Mouse (Mus musculus) lung, embryonic 14.5 days (tissue): ENCODE measurements around the gene Pde2a. TPM values are rescaled to one million over a fixed set of nuclear protein-coding genes. Genes with fewer than 3 reads are reported as not detected.
A peak's percentile ranks its signal among the peaks of the same experiment; 100 is the strongest.

Source experiments
- ATAC-seq: fragments of 200-750 bp; cut with Nextera tagmentation; 2 replicates; pipeline ENCODE4 v1.8.0; 2017; ENCODE audit warnings: mild to moderate bottlenecking, moderate TSS enrichment, moderate library complexity; ENCODE audit not compliant: insufficient read depth
- DNase-seq: peaks from one replicate; pipeline ENCODE4 v3.0.0-alpha.2; 2015
- H3K27ac ChIP-seq: fragments of 300-500 bp; sonication (generic); 2 replicates; pipeline ENCODE4 v1.5.1; 2014; ENCODE audit warnings: low read depth, mild to moderate bottlenecking, moderate library complexity
- H3K27me3 ChIP-seq: fragments of 300-500 bp; sonication (generic); 2 replicates; pipeline ENCODE4 v1.6.1; 2014; ENCODE audit warnings: low read length, control low read depth; ENCODE audit not compliant: insufficient read depth
- H3K36me3 ChIP-seq: fragments of 300-500 bp; sonication (generic); 2 replicates; pipeline ENCODE4 v1.6.1; 2014; ENCODE audit warnings: control low read depth; ENCODE audit not compliant: insufficient read depth
- H3K4me1 ChIP-seq: fragments of 300-500 bp; sonication (generic); 2 replicates; pipeline ENCODE4 v1.6.1; 2014; ENCODE audit warnings: antibody characterized with exemption, control low read depth; ENCODE audit not compliant: insufficient read depth
- H3K4me2 ChIP-seq: fragments of 300-500 bp; sonication (generic); 2 replicates; pipeline ENCODE4 v1.6.1; 2014; ENCODE audit warnings: mild to moderate bottlenecking
- H3K4me3 ChIP-seq: fragments of 300-500 bp; sonication (generic); 2 replicates; pipeline ENCODE4 v1.5.1; 2014; ENCODE audit warnings: low read depth, low read length
- H3K9ac ChIP-seq: fragments of 300-500 bp; sonication (generic); 2 replicates; pipeline ENCODE4 v1.6.1; 2014
- H3K9me3 ChIP-seq: fragments of 300-500 bp; sonication (generic); 2 replicates; pipeline ENCODE4 v1.6.1; 2016; ENCODE audit warnings: low read depth, low read length, control low read depth
- CTCF ChIP-seq: IDR thresholded peaks from 2 replicates; pipeline ENCODE4 v1.5.1; 2016; ENCODE audit warnings: antibody characterized with exemption, low read depth
- WGBS: fragments of 180-500 bp; shearing (Covaris S2); extraction: QIAGEN DNeasy Blood & Tissue Kit; methylation state at CpG from one replicate; pipeline ENCODE4 v1.1.7; 2014; 5-methylcytosine and 5-hydroxymethylcytosine counted together
- polyA plus RNA-seq: library from polyadenylated mRNA; unstranded; fragments of >200 nt; fragmentation: Nextera tagmentation; extraction: Ambion mirVana; gene quantifications from 2 replicates; pipeline ENCODE4 v1.2.1, GENCODE M21; 2014

Pde2a gene
- polyA plus RNA-seq, 1 experiment from 2014 or later = 29.3 TPM

- H3K4me1 ChIP-seq = peaks cover 15% of the 10 kb centered on the region; the same call in 1 of the 2 replicates
- ATAC-seq (peak; percentile 7), DNase-seq (peak; percentile 9)
- no peaks in the 10 kb centered on the region for H3K9me3 ChIP-seq
- H3K27ac ChIP-seq = peak overlapping the region; percentile 51; the same call in 1 of the 2 replicates
- WGBS = 35% methylated on average over 8 of the region's 8 CpGs
- 0 out of 2 replicates have a peak, but pooled peaks cover 5% of the 10 kb centered on the region for H3K27me3 ChIP-seq
- no peak overlapping the region for H3K9ac ChIP-seq
- H3K4me2 ChIP-seq = no peak overlapping the region
- peaks cover 35% of the 10 kb centered on the region for H3K36me3 ChIP-seq
- H3K4me3 ChIP-seq = no peak overlapping the region
- no peak for TF ChIP-seq CTCF
Measured at GRCm38 (mm10) chr7:101415512-101416100, 5.9 kb upstream of the Pde2a start.

- 38% methylated on average over 5 of the region's 5 CpGs for WGBS
- Histone ChIP-seq H3K27me3 (0 out of 2 replicates have a peak, but pooled peaks cover 5% of the 10 kb centered on the region), H3K27ac (0 out of 2 replicates have a peak overlapping the region, but pooled peaks have one; percentile 51), H3K36me3 (peaks cover 27% of the 10 kb centered on the region), H3K4me1 (peaks cover 15% of the 10 kb centered on the region; the same call in 1 of the 2 replicates), H3K4me3 (no peak overlapping the region), H3K9me3 (no peaks in the 10 kb centered on the region), H3K4me2 (no peak overlapping the region), H3K9ac (no peak overlapping the region)
- DNase-seq (peak; percentile 39), ATAC-seq (no peak)
- TF ChIP-seq CTCF = no peak
Measured at GRCm38 (mm10) chr7:101416391-101416790, 5.1 kb upstream of the Pde2a start.

GRCm38 (mm10) chr7:101419013-101419770, 2.3 kb upstream of the Pde2a start:
- Histone ChIP-seq H3K27ac (no peak overlapping the region), H3K4me2 (0 out of 2 replicates have a peak overlapping the region, but pooled peaks have one; percentile 7), H3K9ac (no peak overlapping the region), H3K4me1 (peaks cover 15% of the 10 kb centered on the region; the same call in 1 of the 2 replicates), H3K27me3 (0 out of 2 replicates have a peak, but pooled peaks cover 8% of the 10 kb centered on the region), H3K9me3 (no peaks in the 10 kb centered on the region), H3K36me3 (peaks cover 7% of the 10 kb centered on the region), H3K4me3 (no peak overlapping the region)
- ATAC-seq (no peak), DNase-seq (peak; percentile 73)
- WGBS = 5% methylated on average over 27 of the region's 27 CpGs
- TF ChIP-seq CTCF = no peak

- Histone ChIP-seq H3K4me1 (no peaks in the 10 kb centered on the region), H3K4me3 (no peak overlapping the region), H3K27ac (no peak overlapping the region), H3K9me3 (no peaks in the 10 kb centered on the region), H3K4me2 (no peak overlapping the region), H3K9ac (no peak overlapping the region), H3K36me3 (no peaks in the 10 kb centered on the region), H3K27me3 (0 out of 2 replicates have a peak, but pooled peaks cover 14% of the 10 kb centered on the region)
- 33% methylated on average over 3 of the region's 3 CpGs for WGBS
- no peak for ATAC-seq
- DNase-seq = peak; percentile 78
- TF ChIP-seq CTCF = no peak
Measured at GRCm38 (mm10) chr7:101422069-101422468, 578 bp downstream of the Pde2a start.

GRCm38 (mm10) chr7:101422646-101423045, 1.2 kb downstream of the Pde2a start:
- Histone ChIP-seq H3K36me3 (no peaks in the 10 kb centered on the region), H3K4me1 (no peaks in the 10 kb centered on the region), H3K4me2 (no peak overlapping the region), H3K4me3 (no peak overlapping the region), H3K27me3 (0 out of 2 replicates have a peak, but pooled peaks cover 14% of the 10 kb centered on the region), H3K9ac (no peak overlapping the region), H3K9me3 (no peaks in the 10 kb centered on the region), H3K27ac (no peak overlapping the region)
- ATAC-seq = no peak
- no peak for DNase-seq
- 82% methylated on average over 8 of the region's 8 CpGs for WGBS
- no peak for TF ChIP-seq CTCF

- Histone ChIP-seq H3K36me3 (no peaks in the 10 kb centered on the region), H3K9ac (no peak overlapping the region), H3K27ac (no peak overlapping the region), H3K27me3 (0 out of 2 replicates have a peak, but pooled peaks cover 8% of the 10 kb centered on the region), H3K9me3 (no peaks in the 10 kb centered on the region), H3K4me2 (no peak overlapping the region), H3K4me3 (no peak overlapping the region), H3K4me1 (no peaks in the 10 kb centered on the region)
- peak; percentile 32 for DNase-seq
- WGBS = 51% methylated on average over 6 of the region's 6 CpGs
- no peak for ATAC-seq
- TF ChIP-seq CTCF = no peak
Measured at GRCm38 (mm10) chr7:101423970-101424369, 2.5 kb downstream of the Pde2a start.

GRCm38 (mm10) chr7:101426692-101427091, 5.2 kb downstream of the Pde2a start:
- H3K4me2 ChIP-seq = no peak overlapping the region
- no peaks in the 10 kb centered on the region for H3K4me1 ChIP-seq
- TF ChIP-seq CTCF = no peak
- no peak for DNase-seq
- no peak overlapping the region for H3K9ac ChIP-seq
- no peak overlapping the region for H3K4me3 ChIP-seq
- H3K36me3 ChIP-seq = no peaks in the 10 kb centered on the region
- WGBS = 66% methylated on average over 8 of the region's 8 CpGs
- H3K9me3 ChIP-seq = no peaks in the 10 kb centered on the region
- no peak overlapping the region for H3K27ac ChIP-seq
- H3K27me3 ChIP-seq = 0 out of 2 replicates have a peak, but pooled peaks cover 8% of the 10 kb centered on the region
- ATAC-seq = no peak
